Mouse (Mus musculus): ENCODE data around the gene Pirb. TPM values are rescaled to one million over a fixed set of nuclear protein-coding genes. Genes with fewer than 3 reads are reported as not detected.
"Not testable (repeated sequence)": the region's sequence is repeated elsewhere in the genome, so short reads cannot be mapped to it uniquely, and the experiment has no call there.

Pirb gene
- polyA plus RNA-seq, 1 experiment from 2014 or later, result 1.1 TPM

DNA sequence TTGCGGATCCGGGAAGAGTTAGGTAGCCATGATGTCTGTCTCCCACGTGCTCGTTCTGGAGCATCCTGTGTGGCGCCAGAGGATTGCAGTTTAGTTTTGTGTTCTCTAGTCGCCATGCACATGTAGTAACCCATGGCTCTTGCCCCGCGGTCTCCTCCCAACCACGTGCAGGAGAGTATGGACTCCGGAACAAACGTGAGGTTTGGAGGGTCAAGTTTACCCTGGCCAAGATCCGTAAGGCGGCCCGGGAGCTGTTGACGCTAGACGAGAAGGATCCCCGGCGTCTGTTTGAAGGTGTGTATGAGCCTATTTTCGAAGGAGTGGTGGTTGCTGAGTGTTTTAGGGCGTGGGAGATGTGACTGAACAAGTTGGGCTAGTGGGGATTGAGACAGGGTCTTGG is 15.7 kb downstream of the Pirb start:
- H3K4me3 ChIP-seq (replicated peaks), result peak overlapping the region; percentile 69
- peak overlapping the region; percentile 72 for H3K9ac ChIP-seq
- no peaks in the 10 kb centered on the region for H3K9me3 ChIP-seq
- H3K27me3 ChIP-seq (replicated peaks), result no peaks in the 10 kb centered on the region
- H3K36me3 ChIP-seq, result peaks cover 13% of the 10 kb centered on the region
- H3K4me2 ChIP-seq (replicated peaks), result peak overlapping the region; percentile 52
- H3K4me1 ChIP-seq (replicated peaks), result peaks cover 9% of the 10 kb centered on the region
- no peak; the same call in 1 of the 2 replicates for ATAC-seq
- 3% methylated on average over 20 of the region's 20 CpGs for WGBS
- H3K27ac ChIP-seq, result peak overlapping the region; percentile 91

DNA sequence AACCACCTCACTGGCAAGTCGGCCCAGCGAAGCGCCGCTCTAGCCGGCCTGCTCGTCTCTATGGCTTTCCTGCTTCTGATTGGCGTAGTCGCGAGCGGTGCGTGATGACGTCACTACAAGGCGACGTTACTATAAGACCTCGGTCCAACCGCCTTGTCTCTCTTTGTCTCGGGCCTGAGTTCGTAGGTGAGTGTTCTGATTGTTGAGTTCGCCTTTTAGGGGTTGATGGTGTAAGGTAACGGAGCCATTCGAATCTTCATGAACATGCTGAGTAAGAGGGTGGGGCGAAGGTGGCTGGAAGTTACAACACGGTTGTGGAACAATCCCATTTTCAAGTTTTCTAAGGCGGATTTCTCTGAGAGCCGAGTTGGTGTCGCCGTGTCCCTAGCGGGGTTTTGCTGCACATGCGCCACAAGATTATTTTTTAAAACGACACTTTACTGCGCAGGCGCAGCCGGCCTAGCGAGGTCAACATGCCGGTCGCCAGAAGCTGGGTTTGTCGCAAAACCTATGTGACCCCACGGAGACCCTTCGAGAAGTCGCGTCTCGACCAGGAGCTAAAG is 16.2 kb downstream of the Pirb start, which contains the start of gene Rps9:
TSS of gene Rps9 (plus strand) at position 115 of the 563 bp plus-strand sequence.
- Histone ChIP-seq H3K27ac (peak within 1 kb of the TSS; percentile 91), H3K4me3 (replicated peaks) (peak within 1 kb of the TSS; percentile 69), H3K36me3 (peaks cover 13% of the 10 kb centered on the region), H3K27me3 (replicated peaks) (no peaks in the 10 kb centered on the region), H3K9ac (peak within 1 kb of the TSS; percentile 72), H3K4me2 (replicated peaks) (peak within 1 kb of the TSS; percentile 52), H3K9me3 (no peaks in the 10 kb centered on the region), H3K4me1 (replicated peaks) (peaks cover 9% of the 10 kb centered on the region)
- WGBS, result under 1% methylated on average over 42 of the region's 42 CpGs
- peak; percentile 94 for ATAC-seq

DNA sequence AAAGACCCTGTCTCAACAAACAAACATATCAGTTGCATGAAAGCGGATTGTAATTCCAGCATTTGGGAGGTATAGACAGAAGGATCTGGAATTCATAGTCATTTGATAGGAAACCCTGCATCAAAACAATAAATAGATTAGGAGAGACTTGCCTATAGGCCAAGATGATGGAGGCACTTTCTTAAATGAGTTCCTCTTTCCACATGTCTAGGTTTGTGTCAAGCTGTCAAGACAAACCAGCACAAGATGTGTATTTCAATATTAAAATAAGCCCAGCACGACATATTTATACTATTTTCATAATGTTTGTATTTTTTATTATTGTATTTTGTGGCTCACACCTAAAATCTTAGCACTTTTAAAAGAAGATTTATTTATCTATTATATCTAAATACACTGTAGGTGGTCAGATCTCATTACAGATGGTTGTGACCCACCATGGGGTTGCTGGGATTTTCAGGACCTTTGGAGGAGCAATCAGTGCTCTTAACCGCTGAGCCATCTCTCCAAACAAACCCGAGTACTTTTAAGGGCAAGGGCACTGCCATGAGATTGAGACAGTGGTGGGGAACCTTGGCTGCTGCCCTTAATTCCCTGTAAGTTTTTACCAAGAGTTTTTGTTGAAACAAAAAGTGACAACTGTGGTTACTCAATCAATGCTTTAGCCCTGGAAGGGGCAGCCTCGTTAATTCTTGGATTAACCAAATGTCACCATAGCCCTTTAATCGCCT is 16.9 kb downstream of the Pirb start:
- peak overlapping the region; percentile 91 for H3K27ac ChIP-seq
- H3K9ac ChIP-seq, result peak overlapping the region; percentile 45
- peak overlapping the region; percentile 69 for H3K4me3 ChIP-seq (replicated peaks)
- H3K36me3 ChIP-seq, result peaks cover 13% of the 10 kb centered on the region
- peak; percentile 50 for ATAC-seq
- no peaks in the 10 kb centered on the region for H3K9me3 ChIP-seq
- peaks cover 9% of the 10 kb centered on the region for H3K4me1 ChIP-seq (replicated peaks)
- H3K4me2 ChIP-seq (replicated peaks), result peak overlapping the region; percentile 52
- no peaks in the 10 kb centered on the region for H3K27me3 ChIP-seq (replicated peaks)
- WGBS, result 20% methylated on average over 6 of the region's 6 CpGs

DNA sequence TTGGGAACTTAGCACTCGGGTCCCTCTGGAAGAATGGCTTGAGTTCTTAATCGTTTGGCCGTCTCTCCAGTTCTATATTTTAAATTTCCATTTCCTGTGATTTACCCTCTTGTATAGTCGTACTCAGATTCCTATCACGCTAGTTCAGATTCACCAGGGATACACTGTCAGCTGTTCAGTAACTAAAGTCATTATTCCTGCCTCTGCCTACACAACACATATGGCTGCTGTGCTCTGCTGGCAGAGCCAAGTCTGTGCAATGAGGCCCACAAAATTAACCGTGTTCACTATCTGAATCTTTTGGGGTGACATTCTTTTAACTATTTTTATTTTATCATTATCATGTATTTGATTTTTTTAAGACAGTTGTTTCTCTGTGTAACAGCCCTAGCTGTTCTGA is 21.7 kb downstream of the Pirb start:
- WGBS, result 90% methylated on average over 6 of the region's 6 CpGs
- no peak overlapping the region for H3K9ac ChIP-seq
- H3K4me3 ChIP-seq (replicated peaks), result no peak overlapping the region
- H3K9me3 ChIP-seq, result no peaks in the 10 kb centered on the region
- H3K4me1 ChIP-seq (replicated peaks), result peaks cover 8% of the 10 kb centered on the region; the same call in 1 of the 2 replicates
- H3K27me3 ChIP-seq (replicated peaks), result no peaks in the 10 kb centered on the region
- ATAC-seq, result no peak
- no peak overlapping the region for H3K4me2 ChIP-seq (replicated peaks)
- H3K36me3 ChIP-seq, result 0 out of 2 replicates have a peak, but pooled peaks cover 3% of the 10 kb centered on the region
- H3K27ac ChIP-seq, result no peak overlapping the region

DNA sequence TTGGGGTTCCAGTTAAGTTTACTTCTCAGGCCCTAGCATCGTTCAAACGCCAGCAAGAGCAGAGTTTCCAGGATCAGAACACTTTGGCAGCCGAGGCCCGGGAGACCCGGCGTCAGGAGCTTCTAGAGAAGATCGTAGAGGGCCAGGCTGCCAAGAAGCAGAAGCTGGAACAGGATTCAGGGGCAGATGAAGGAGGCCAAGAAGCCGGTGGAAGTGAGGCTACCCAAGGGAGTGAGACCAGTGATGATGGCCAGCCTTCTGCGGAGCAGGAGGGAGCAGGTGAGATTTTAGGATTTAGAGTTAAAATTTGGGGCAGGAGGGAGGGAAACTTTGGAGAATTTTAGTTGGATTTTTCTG is 25.3 kb downstream of the Pirb start:
- WGBS, result 3% methylated on average over 9 of the region's 9 CpGs
- not testable (repeated sequence) for H3K9me3 ChIP-seq; ATAC-seq; H3K27me3 ChIP-seq (replicated peaks); H3K36me3 ChIP-seq
- peak overlapping the region; percentile 88 for H3K4me2 ChIP-seq (replicated peaks)
- peak overlapping the region; percentile 97 for H3K27ac ChIP-seq
- peak overlapping the region; percentile 89 for H3K9ac ChIP-seq
- peaks cover 21% of the 10 kb centered on the region for H3K4me1 ChIP-seq (replicated peaks)
- peak overlapping the region; percentile 67 for H3K4me3 ChIP-seq (replicated peaks)

DNA sequence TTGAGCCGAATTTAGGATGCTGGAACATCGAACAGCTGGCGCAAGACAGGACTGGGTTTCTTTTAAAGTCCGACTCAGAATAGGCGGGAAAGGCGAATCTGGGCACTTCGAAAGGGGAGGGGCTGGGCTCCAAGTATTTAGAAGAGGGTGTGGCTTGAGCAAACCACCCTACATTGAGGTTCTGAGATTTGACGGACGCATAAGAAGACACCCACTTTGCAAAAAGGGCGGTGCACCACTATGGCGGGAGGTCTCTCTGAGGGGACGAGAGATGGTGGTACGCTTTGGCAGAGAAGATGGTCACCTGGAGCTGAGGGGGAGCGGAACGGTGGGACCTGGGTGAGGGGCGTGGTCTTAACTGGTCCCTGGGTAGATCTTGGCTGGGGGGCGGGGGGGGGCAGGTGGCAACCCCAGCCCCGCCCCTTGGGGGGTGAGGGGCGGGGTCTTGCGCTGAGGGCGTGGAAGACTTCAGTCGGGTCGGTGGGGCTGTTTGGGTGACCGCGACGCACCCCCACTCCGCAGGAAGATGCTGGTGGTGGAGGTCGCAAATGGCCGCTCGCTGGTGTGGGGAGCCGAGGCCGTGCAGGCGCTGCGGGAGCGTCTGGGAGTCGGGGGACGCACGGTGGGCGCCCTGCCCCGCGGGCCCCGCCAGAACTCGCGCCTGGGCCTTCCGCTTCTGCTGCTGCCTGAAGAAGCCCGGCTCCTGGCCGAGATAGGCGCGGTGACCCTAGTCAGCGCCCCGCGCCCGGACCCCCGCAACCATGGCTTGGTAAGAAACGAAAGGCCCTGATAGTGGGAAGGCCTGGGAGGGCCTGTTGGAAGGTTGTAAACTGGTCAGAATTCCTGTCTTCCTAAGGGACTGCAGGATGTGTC is 25.9 kb downstream of the Pirb start:
- H3K27me3 ChIP-seq (replicated peaks), result no peaks in the 10 kb centered on the region
- peak overlapping the region; percentile 88 for H3K4me2 ChIP-seq (replicated peaks)
- no peaks in the 10 kb centered on the region for H3K9me3 ChIP-seq
- peaks cover 21% of the 10 kb centered on the region for H3K4me1 ChIP-seq (replicated peaks)
- WGBS, result 1% methylated on average over 54 of the region's 55 CpGs
- peak; percentile 74 for ATAC-seq
- peak overlapping the region; percentile 89 for H3K9ac ChIP-seq
- peak overlapping the region; percentile 97 for H3K27ac ChIP-seq
- peak overlapping the region; percentile 67 for H3K4me3 ChIP-seq (replicated peaks)
- H3K36me3 ChIP-seq, result no peaks in the 10 kb centered on the region

DNA sequence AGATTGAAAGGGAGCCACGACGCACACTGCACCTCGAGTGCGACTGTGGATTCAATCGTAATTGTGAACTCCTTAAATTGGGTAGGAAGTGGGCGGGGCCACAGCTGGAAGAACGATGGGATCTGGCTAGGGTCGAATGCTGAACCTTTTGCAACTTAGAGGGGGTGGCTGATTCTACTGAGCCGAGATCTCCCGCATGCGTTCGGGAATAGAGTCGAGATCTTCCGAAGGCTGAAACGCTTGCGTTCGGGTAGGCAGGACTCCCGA is 26.4 kb downstream of the Pirb start:
- WGBS, result under 1% methylated on average over 18 of the region's 18 CpGs
- Histone ChIP-seq H3K27ac (peak overlapping the region; percentile 97), H3K4me2 (replicated peaks) (peak overlapping the region; percentile 88), H3K27me3 (replicated peaks) (no peaks in the 10 kb centered on the region), H3K36me3 (no peaks in the 10 kb centered on the region), H3K9ac (peak overlapping the region; percentile 89), H3K9me3 (no peaks in the 10 kb centered on the region), H3K4me1 (replicated peaks) (peaks cover 21% of the 10 kb centered on the region), H3K4me3 (replicated peaks) (peak overlapping the region; percentile 67)
- no peak for ATAC-seq

DNA sequence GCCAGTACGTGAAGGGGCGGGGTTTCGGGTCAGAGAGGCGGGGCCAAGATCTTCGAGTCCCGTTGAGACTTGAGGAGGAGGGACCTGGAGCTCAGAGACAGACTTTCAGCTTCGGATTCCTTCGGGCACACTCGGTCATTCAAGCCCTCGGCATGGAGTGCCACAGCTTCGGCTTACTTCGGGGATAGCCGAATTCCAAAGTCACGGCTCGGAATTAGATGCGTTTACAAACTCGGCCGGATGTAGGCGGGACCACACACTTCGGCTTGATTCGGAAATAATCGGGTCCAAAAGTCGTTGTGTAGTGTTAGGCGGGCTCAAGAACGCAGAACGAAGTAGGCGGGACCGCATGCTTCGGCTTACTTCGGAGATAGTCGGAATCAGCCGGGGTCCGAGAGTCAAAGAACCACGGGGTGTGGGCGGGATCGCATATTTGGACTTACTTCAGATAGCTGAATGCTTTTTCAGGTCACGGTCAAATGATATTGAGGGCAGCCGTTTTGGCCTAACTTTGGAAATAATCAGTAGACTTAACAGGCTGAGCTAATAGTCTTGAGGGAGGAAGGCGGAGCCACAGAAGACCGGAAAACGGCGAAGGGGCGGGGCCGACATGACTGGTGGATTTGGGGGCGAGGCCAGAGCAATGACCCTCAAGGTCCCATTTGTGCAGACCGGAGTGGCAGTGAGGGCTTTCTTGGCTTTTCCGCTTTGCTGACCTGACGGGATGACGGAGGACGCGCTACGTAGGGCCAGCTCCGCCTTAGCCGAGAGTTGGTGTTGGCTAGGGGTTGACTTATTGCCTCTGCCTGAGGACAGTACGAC is 27.0 kb downstream of the Pirb start, which contains the start of gene Mboat7:
TSS of gene Mboat7 (minus strand) at position 537 of the 822 bp plus-strand sequence.
- Histone ChIP-seq H3K4me2 (replicated peaks) (peak within 1 kb of the TSS; percentile 88), H3K4me1 (replicated peaks) (peaks cover 21% of the 10 kb centered on the region), H3K4me3 (replicated peaks) (peak within 1 kb of the TSS; percentile 67), H3K36me3 (no peaks in the 10 kb centered on the region), H3K27ac (peak within 1 kb of the TSS; percentile 97), H3K9ac (peak within 1 kb of the TSS; percentile 89), H3K27me3 (replicated peaks) (no peaks in the 10 kb centered on the region), H3K9me3 (no peaks in the 10 kb centered on the region)
- peak; percentile 93 for ATAC-seq
- WGBS, result under 1% methylated on average over 55 of the region's 55 CpGs

DNA sequence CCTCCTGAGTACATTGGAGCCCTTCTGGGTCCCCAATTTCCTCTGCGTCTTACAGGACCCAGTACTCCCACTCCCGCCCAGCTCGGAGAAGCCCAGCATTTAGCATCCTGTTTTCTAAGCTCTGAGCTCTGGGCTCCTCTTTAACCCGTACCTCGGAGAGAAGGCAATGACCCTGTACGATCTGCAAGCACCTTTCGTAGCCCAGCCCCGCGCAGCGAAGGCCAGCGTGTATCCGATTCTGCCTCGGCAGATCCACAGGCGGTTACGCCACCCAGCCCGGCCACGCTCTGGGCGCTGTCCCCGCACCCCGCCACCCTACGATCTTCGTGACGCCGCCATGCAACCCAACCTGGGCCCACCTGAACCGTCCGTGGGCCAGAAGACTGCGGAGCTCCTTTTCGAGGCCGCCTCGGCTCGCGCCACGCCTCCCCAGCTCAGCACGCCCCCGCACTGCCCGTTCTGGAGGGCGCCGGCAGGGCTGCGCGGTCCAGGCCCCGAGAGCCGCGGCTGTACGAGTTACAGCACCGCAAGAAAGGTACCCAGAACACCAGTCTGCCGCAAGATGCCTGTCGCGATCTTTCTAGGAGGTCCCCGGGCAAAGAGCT is 27.7 kb downstream of the Pirb start, which contains the start of gene Tsen34:
TSS of gene Tsen34 (plus strand) at position 482 of the 605 bp plus-strand sequence.
- H3K4me2 ChIP-seq (replicated peaks), result peak within 1 kb of the TSS; percentile 88
- WGBS, result under 1% methylated on average over 49 of the region's 49 CpGs
- H3K27ac ChIP-seq, result peak within 1 kb of the TSS; percentile 97
- peak within 1 kb of the TSS; percentile 89 for H3K9ac ChIP-seq
- peaks cover 21% of the 10 kb centered on the region for H3K4me1 ChIP-seq (replicated peaks)
- no peaks in the 10 kb centered on the region for H3K27me3 ChIP-seq (replicated peaks)
- peak within 1 kb of the TSS; percentile 67 for H3K4me3 ChIP-seq (replicated peaks)
- no peaks in the 10 kb centered on the region for H3K9me3 ChIP-seq
- no peak for ATAC-seq
- H3K36me3 ChIP-seq, result no peaks in the 10 kb centered on the region

DNA sequence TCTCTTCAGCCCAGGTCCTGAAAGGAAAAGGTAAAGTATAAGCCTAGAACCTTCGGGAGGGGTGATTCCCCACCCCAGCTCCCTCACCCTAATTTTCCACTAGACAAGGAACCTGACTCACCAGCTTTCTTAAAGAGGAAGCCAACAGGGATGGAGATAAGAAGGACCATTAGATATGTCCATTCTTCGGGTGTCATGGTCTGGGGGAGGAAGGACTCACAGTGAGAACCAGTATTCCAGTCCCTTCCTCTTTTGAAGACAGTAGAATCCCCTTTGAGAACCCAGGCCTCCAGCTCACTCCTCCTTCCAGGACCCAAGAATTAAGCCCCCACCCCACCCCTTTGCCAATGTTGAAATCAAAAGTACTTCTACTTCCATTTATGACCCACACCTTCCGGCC is 28.3 kb downstream of the Pirb start:
- ATAC-seq, result no peak
- H3K9me3 ChIP-seq, result no peaks in the 10 kb centered on the region
- H3K27me3 ChIP-seq (replicated peaks), result no peaks in the 10 kb centered on the region
- WGBS, result 16% methylated on average over 3 of the region's 3 CpGs
- H3K9ac ChIP-seq, result peak overlapping the region; percentile 89
- no peaks in the 10 kb centered on the region for H3K36me3 ChIP-seq
- peak overlapping the region; percentile 67 for H3K4me3 ChIP-seq (replicated peaks)
- H3K4me2 ChIP-seq (replicated peaks), result peak overlapping the region; percentile 88
- peaks cover 21% of the 10 kb centered on the region for H3K4me1 ChIP-seq (replicated peaks)
- peak overlapping the region; percentile 97 for H3K27ac ChIP-seq

DNA sequence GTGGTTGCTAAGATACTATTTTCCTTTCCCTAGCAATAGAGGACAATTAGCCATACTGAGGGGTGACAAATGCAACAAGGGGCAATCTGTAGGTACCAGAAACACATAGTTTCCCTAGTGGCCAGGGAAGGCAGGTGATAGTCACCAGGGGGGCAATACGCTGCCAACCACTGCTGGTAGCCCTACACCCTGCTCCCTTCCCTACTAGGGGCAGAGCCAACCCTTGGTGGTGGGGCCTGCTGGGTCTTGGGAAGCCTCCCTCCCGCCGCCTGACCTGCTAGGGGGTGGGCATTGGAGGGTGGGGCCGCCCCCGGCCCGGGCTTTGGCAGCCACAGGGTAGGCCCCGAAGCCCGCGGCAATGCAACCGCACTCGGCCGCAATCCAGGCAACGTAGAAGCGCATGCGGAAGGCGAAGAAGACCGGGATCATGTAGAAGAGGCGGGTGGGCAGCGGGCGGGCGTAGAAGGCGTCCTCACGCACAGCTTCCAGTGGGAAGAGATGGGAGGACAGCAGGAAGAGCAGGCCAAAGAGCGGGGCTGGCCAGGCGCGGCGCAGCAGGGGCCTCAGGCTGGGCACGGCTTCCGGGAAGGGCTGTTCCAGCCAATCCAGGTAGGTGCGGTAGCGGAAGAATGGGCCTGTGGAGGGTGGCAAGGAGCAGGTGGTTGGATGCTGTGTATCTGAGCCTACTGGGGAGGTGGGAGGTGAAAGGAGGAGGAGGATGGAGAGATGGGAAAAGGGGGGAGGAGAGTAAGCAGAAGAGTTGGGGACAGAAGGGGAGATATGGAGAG is 34.6 kb downstream of the Pirb start:
- H3K36me3 ChIP-seq, result peaks cover 14% of the 10 kb centered on the region; the same call in 1 of the 2 replicates
- no peak overlapping the region for H3K4me2 ChIP-seq (replicated peaks)
- H3K4me1 ChIP-seq (replicated peaks), result no peaks in the 10 kb centered on the region
- no peaks in the 10 kb centered on the region for H3K9me3 ChIP-seq
- no peak overlapping the region for H3K27ac ChIP-seq
- no peaks in the 10 kb centered on the region for H3K27me3 ChIP-seq (replicated peaks)
- WGBS, result 86% methylated on average over 31 of the region's 31 CpGs
- no peak overlapping the region for H3K4me3 ChIP-seq (replicated peaks)
- no peak overlapping the region for H3K9ac ChIP-seq
- no peak for ATAC-seq
